Mouse (Mus musculus) C2C12 (cell line): Measurements from ENCODE around the gene Tdrkh.

Experiments used
- CEBPB ChIP-seq: IDR thresholded peaks from one replicate; pipeline ENCODE4 v1.6.1; 2011; ENCODE audit warnings: low read depth, mild to moderate bottlenecking, control low read depth, moderate library complexity
- CTCF ChIP-seq: IDR thresholded peaks from one replicate; pipeline ENCODE4 v1.5.1; 2011; ENCODE audit not compliant: control insufficient read depth, insufficient read depth, insufficient read length
- MAX ChIP-seq: IDR thresholded peaks from one replicate; pipeline ENCODE4 v1.6.1; 2011; ENCODE audit warnings: mild to moderate bottlenecking, control low read depth
- MYOD1 ChIP-seq: IDR thresholded peaks from one replicate; pipeline ENCODE4 v1.6.1; 2011; ENCODE audit warnings: low read depth; ENCODE audit not compliant: control insufficient read depth, insufficient read length
- MYOG ChIP-seq: IDR thresholded peaks from one replicate; pipeline ENCODE4 v1.6.1; 2011; ENCODE audit not compliant: control insufficient read depth, insufficient read length; ENCODE audit errors: extremely low read depth
- USF1 ChIP-seq: IDR thresholded peaks from one replicate; pipeline ENCODE4 v1.6.1; 2011; ENCODE audit warnings: low read depth, mild to moderate bottlenecking, control low read depth, moderate library complexity

GRCm38 (mm10) chr3:94402451-94402850 lies 10.6 kb upstream of the Tdrkh start:
- TF ChIP-seq CTCF (no peak), MYOD1 (no peak), MAX (no peak), CEBPB (no peak), MYOG (no peak), USF1 (no peak)
